Mouse (Mus musculus): ENCODE measurements at regions not wholly inside any gene's neighbourhood (a gene's known extent, or its start where the extent isn't known, plus 50 kb on each side); places are given as distances from the start of the nearest gene placed in this dataset.
"Not testable (repeated sequence)": the region's sequence is repeated elsewhere in the genome, so short reads cannot be mapped to it uniquely, and the experiment has no call there.

DNA sequence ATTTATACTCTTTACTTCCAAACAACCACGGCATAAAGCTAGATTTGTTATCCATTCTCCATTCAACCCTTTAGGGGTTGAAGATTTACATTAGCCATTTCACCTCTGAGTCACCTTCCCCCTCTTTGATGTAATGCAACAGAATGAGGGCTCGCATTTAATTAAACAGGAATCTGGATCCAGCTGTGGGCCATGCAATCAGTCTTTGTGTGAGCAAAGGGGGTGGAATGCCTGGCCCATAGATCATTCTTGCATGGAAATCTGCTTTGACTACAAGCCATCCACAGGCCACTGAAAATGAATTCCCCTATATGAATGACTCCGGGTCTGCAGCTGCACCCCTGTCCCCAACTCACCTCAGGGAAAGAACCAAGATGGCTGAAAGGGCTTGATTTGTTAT lies 574.4 kb downstream of the Cypt12 start:
- DNase-seq (ENCODE audit: low spot score in 2 of 2), result no peak

DNA sequence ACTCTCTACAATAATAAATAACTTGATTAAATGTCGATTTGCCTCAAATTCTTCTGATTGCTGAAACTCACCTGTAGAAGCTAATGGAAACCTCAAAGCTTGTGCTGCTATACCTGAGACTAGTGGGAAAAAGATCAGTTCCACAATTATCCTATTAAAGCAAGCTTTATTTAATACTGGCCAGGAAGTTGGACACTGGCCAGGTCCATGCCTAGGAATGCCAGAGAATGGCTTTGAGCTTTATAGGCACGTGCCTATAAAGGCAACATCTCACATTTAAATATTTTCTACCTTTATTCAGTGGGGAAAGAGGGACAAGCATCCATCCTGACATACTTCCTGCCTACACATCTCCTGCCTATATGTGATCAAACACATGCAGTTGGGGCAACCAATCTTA lies 575.8 kb downstream of the Cypt12 start:
- no peak for DNase-seq (ENCODE audit: low spot score in 2 of 2)

DNA sequence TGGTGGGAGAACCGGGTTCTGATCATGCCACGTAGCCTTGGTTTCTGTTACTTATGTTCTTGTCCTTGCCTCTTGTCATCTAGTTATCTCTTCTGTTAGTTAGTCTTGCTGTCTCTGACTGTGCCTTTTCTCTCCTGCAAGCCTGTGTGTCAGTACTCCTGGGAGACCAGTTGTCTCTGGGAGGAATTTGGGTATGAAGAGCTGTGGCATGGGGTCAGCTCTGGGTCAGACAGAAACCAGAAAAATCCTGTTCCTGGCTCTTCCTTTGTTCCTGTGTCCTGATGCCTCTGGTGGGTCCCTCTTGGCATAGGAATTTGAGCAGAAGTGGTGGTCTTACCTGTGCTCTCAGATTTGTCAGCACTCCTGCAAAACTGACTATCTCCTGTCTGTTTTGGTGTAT lies 609.0 kb downstream of the Cypt12 start:
- no peak for DNase-seq (ENCODE audit: low spot score in 2 of 2)

DNA sequence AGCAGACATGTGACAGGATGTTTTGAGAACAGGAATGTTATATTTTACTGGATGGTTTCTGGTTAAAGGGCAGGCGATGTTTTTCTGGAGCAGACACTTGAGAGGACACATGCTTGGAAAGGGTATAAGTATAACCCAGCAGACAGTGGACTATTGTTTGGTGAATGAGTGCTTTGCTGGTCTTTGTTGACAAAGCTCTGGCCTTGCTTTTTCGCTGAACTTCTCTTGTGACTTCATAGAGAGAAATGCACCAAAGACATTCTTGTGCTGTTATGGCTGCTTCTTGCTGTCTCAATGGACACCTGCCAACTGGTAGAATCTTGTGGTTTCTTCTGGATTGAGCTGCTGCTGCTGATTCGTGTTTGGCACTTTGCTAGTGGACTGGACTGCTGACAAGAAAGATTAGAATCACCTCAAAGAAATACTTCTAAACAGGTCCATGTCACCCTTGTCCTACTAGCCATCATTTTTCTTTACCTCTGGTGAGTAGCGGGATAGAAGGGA lies 612.1 kb downstream of the Cypt12 start:
- DNase-seq (ENCODE audit: low spot score in 2 of 2), result no peak

DNA sequence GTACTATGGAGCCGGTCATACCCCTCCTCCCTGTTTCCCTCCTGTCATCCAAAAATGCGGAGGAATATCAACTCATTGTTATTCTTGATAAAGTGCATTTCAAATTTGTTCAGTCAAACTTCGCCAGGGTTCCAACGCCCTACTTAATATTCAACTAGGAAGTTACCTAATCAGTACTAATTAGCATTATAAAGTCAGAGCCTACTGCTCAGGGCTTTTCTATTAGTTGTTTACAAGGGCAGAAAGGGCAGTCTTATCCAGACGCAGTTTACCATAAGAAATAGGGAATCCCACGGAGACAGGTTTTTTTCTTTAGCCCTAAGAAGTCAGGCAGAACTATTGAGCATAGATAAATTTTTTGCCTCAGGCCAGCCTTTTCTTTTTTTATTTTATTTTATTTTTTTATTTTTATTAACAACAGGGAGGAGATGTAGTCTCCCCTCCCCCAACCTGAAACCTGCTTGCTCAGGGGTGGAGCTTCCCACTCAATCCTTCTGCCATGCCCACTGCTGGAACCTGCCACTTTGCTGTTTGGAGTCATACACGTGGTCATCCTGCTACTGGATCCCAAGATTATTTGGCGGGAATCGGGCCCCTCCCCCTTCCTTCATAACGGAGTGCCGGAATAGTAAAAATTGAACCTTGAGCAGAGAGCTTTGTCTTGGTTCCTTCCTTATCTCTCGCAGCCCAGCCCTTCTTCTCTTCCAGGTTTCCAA lies 632.9 kb downstream of the Cypt12 start:
- not testable (repeated sequence) for DNase-seq (ENCODE audit: low spot score in 2 of 2)

DNA sequence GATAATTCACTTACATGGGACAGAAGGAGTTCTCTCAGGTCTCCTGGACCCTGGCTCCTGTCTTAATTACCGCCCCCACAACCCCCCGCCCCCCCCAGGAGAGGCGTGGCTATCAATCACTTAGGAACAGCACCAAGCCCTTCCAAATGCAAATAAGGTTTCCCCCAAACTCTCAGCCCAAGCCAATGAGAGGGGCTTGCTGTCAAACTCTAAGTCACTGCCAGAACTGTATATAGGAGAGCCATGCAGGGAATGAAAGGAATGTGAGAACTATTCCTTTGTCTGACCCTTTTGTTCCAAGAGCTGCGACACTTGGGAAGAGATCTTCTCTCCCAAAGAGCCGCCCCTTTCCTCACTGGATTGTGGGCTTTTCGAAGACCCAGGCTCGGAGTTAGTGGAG lies 672.4 kb downstream of the Cypt12 start:
- no peak for DNase-seq (ENCODE audit: low spot score in 2 of 2)

DNA sequence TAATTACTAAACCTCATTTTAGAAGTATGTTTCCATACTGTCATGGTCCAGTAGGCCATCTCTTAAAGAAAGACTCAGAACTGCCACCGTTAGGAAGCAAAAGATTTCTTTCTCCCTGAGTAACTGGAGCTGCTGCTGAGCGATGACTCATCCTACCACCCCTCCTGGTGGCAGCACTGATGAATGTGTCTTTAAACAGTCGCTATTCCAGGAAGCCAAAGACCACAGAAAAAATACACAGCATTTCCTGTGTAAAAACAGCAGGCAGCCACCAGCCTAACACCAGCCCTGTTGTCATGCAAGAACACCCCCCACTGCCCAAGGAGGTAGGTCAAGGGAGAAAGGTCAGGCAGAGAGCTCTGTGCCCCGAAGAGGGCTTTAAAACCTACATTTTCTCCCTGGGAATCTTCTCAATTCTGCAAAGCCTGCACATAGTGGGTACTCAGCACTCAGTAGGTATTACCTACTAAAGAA lies 675.7 kb downstream of the Cypt12 start:
- peak; percentile 8 to 24 for DNase-seq (ENCODE audit: low spot score in 2 of 2)

DNA sequence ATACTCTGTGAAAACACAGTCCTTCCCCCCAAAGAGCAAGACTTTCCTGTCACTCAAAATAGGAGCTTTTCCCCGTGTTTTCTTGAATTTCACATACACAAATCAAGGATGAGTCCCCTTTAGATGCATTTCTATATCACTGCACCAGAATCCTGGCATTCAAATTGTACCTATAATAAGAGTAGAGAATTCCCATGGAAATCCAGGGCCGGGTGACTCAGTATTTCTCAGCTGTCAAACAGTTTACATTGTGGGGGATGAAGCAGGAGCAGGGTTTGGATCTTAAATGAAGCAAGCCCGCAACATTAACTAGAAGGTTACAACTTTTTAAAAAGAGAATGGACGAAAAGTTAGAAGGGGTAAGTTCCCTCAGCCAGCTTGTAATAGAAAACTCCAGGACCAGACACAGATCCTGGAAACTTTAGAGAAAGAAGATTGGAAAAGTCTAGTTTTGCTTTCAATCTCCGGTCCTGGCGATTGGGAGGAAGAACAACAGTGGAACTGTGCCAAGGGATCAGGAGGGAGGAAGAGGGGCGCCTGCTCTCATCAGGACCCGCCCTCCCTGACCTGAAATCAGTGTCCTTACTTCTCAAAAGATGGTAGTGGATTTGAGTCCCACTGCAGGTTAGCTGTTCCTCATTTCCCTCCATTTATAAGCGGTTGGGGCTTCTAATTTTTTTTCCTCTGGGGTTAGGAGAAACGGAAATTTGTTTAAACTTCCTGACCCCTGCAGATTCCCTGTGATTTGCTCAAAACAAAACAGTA lies 676.4 kb downstream of the Cypt12 start:
- DNase-seq (ENCODE audit: low spot score in 2 of 2), result peak in 1 of 2 experiments; percentile 6

DNA sequence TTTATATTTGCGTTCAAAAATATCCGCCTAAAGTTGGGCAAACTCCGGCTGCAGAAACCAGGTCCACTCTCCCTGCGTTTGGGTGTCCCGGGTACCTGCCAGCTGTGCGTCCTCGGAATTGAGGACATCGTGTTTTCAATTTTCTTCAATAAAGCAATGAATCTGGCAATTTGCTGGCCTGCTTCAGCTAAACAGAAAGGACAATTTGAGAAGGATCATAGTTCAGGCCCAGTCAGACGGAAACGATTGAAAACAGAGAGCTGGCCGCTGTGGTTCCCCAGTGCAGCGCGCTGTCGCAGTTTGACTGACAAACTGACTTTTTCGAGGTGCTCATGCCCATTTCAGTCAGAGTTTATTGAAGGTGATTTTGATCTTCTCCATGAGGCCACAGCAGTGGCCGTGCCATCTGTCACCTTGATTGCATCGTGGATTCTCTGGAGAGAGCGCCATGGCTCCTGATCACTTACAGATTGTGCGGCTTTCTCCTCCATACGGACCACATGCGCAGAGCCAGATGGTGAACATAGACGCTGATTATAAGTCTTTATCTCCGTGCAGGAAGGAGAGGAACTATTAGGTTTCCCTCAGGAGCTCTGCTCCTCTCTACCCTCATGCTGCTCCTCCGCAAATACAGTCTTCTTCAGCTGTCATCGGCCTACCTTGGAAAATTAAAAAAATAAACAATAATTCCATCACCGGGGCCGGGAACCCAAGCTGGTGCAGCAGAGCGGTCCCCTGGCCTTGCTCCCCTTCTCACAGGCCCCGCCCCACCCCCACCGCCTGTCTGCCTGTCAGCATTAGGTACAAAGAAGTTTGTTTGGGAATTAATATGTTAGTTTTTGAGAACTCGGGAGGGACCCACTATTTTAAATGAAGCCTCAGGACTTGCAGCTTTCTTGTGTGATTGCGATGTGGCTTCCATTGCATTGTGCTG lies 677.5 kb downstream of the Cypt12 start:
- no peak for DNase-seq (ENCODE audit: low spot score in 2 of 2)

DNA sequence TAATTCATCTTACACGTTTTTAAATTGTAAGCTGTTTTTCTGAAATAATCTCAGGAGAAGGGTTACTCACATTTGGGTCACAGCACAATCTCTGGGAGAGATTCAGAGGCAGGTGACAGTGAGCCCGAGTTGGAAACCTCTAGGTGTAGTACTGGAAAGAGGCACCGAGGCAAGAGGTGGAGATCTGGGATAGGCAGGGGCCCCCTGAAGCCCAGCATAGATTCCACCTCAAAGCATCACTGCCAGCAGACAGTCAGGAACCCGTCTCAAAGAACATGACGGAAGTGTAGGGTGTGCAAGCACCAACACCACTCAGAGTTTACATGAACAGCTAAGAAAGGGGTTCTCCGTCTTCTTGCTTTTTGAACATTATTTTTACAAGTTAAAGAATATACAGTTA lies 678.2 kb downstream of the Cypt12 start:
- no peak for DNase-seq (ENCODE audit: low spot score in 2 of 2)

DNA sequence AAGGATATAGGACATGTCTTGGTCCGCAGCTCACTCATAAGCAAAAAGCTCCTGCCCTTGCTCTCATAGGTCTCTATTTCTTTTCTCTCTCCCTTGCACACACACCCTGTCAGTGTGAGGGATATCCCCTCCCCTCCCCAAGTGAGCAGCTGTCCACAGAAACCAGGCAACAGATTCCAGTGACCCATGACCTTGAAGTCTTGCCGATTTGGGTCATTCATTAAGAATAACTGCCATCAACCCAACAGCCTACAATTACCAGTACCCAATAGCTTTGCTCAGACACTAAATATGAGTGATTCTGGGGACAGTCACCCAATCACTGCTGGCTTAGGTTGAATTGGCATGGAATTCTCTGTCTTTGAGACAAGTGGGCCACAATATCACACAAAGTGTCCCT lies 678.6 kb downstream of the Cypt12 start:
- DNase-seq (ENCODE audit: low spot score in 2 of 2), result no peak

DNA sequence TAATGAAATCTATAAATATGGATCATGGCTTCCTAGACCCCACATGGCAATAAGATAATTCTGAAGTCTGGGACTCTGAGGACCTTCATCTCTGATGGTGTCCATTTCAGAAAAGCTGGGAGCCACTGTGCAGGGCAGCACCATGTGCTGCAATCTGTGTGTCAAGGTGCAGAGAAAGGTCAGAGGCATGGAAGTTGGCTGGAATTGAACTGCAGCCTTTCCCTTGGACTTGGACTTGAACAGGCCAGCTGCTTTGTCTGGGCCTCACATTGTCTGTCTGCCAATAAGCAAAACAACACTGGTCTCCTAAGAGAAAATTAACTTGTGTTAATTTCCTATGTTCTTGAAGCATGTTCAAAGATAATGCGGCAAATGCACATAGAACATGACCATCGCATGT lies 681.0 kb downstream of the Cypt12 start:
- no peak for DNase-seq (ENCODE audit: low spot score in 2 of 2)

DNA sequence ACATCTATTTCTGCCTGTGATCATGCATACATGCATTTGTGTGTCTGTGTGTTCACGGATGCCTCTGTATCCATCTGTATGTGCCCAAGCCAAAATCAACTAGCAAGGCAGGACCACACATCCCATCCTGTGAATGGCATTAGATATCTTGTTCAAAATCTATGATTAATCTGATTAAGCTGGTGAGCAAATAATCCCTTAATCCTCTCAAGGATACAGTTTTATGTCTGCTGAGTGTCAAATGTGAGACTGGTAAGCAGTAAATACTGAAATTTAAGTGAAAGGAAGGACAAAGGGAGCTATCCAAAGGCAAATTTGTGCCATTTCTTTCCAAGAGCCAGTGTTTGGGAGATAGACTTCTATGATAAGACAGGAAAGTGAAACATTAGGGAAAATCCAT lies 683.4 kb downstream of the Cypt12 start:
- no peak for DNase-seq (ENCODE audit: low spot score in 2 of 2)

DNA sequence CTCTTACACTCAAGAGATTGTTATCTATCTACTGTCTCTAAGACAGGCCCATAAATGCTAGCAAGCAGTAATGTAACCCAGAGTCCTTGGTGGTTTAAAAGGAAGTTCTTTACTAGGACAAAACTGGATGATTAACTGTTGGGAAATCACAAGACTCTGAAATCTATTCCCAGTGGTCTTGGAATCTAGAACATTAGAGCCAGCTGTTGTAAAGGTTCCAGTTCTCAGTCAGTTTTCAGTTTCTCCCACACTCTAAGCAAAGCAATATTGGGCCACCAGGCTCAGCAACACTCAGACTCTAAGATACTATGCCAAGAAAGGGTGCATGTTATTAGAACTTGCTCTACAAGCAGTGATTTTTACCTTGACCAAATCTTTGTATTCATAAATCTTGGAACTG lies 686.6 kb downstream of the Cypt12 start:
- no peak for DNase-seq (ENCODE audit: low spot score in 2 of 2)

DNA sequence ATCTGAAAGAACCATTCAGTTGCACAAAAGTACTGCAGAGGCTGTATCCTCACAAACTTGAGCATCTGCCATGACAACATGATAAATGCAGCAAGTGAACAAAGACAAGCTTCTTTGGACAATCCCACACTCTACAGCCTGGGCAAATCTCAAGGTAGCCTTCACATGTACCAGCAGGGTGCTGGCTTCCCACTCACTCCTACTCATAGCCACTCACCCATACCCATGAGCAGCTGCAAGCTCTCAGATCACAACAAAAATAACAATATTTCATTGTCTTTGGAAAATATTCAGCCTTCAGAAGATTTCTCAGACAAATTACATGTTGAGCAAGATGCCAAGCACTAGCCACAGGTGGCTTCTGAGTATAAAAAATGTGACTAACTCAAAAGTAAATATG lies 689.3 kb downstream of the Cypt12 start:
- DNase-seq (ENCODE audit: low spot score in 2 of 2), result no peak

DNA sequence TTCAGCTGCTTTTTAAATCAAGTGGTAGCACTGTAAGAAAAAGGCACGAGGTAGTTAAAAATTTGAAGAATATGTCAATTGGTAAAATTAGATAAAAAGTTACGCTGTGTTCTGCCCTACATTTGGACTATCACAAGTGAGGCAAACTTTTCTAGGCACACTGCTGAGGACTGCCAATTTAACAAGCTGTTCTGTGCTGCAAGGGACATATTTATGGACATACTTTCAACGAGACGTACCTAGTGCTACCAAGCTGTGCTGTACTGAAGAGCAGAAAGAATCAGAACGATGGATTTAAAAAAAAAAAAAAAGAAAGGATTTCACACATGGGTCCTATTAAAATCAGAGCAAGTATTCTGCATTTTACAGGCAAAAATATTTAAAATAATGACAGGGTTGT lies 692.1 kb downstream of the Cypt12 start:
- no peak for DNase-seq (ENCODE audit: low spot score in 2 of 2)

DNA sequence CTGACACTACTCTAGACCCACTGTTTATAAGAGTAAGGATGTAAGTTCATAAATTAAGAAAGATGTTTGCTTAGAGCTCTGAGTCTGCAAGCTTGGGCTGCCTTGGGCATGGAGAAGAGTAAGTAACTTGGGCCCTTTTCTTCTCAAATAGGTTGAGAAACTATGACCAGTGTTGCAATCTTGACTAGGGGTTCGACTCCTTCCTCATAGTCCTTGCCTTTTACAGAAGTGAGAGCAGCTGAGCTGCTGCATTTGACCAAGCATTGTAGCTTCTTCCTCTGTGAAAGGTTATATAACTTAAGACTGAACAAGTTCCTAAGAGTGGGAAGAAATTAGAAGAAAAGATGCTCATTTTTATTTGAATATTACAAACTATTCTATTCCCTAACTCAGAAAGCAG lies 693.5 kb downstream of the Cypt12 start:
- DNase-seq (ENCODE audit: low spot score in 2 of 2), result no peak

DNA sequence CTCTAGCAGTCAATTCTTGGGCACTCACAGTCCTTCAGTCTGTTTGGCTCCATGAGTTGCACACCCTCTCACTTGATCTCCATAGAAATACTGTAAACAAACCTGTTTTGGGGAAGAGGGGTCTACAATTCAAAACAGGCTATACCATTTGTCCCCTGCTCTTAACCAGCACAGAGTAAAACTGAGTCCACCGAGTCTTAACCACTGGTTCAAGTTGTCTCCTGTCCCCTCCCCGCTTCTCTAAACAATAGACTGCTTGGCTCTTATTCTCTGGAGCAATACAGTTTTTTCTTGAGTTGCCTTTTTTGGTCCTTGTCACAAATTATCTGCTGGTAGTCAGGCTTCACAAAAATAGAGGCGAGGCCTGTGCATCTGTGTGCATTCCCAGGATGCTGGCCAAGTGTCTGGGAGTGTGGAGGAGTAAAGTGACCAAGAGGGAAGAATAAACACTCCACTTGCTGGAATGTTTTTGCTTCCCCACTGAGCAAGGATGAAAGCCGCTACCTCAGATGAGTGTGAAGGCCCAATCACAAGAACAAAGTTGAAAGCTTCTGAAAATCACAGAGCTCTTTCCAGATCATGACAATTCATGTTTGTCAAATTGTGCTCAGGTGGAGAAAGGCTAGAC lies 695.3 kb downstream of the Cypt12 start:
- no peak for DNase-seq (ENCODE audit: low spot score in 2 of 2)

DNA sequence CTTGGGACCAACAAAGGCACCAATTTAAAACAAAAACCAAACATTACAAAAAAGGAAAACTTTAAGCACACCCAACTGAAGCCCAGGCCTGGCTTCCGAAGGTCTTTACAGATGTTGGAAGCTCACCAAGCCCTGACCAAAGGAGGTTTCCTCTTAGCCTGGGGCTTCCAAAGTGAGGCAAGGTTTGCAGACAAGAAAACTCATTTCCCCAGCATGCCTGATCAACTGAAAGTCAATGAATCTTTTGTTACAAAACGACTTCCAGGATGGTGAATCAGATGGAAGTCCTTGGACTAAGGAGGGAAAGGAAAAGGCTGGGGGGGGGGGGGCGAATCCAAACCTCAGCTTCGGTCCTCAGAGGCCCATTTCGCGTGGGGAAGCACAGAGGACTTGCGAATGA lies 697.3 kb downstream of the Cypt12 start:
- DNase-seq (ENCODE audit: low spot score in 2 of 2), result no peak

DNA sequence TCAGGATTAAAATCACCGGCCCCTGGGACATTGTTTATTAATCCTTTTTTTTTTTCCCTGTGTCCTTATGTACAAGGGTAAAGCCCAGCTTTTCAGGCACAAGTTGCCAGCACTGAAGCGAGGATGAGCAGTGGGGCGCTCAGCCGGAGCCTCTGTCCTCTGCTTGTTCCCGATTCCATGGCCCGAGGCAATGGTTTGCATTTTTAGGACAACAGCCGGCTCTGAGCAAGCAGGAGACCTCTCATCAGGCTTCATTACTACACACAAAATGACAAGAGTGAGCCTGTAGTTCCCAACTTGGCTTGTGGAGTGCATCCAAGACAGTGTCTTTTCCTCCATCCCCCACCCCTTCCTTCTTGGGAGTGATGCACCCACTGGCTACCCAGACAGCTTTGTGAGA lies 697.7 kb downstream of the Cypt12 start:
- no peak for DNase-seq (ENCODE audit: low spot score in 2 of 2)

DNA sequence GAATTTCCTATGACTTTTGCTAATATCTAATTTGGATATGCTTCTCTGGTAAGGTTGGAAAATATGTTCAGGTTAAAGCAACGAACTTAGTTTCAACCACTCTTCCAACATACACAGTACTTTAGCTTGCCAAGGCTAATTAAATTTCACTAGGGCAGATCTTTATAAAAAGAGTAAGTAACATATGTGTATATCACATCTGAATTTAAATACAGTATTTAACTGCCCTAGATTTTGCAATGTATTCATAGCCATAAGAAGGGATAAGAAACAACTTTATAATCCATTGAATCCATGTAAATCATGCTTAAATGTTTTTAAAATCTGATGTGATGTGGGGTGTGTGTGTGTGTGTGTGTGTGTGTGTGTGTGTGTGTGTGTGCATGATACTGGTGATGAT lies 705.3 kb downstream of the Cypt12 start:
- no peak for DNase-seq (ENCODE audit: low spot score in 2 of 2)

DNA sequence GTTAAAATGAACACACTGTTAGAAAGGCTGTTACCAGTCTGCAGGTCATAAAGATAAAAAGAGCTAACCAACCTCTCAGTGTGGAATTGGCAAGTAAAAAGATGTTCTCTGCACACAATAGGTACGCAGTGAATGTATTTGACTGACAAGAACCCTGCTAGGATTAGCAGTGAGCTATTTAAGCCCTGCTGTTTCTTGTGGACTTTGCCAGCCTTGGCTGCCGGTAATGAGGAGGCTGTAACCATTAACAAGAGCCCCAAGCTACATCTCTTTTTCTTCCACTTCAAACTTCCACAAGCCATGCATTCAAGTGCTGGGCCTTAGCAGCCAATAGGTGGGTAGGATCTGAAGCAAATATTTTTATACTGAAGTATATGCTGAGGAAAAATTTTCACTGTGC lies 717.5 kb downstream of the Cypt12 start:
- no peak for DNase-seq (ENCODE audit: low spot score in 2 of 2)
